Mouse (Mus musculus) myocyte (in vitro differentiated cells): ENCODE measurements around the gene Edn2.

Experiments used
- CEBPB ChIP-seq: IDR thresholded peaks from 2 replicates; pipeline ENCODE4 v1.6.1; 2011; ENCODE audit warnings: mild to moderate bottlenecking, moderate library complexity; ENCODE audit not compliant: poor library complexity, insufficient read depth, severe bottlenecking
- POLR2A ChIP-seq: IDR thresholded peaks from one replicate; pipeline ENCODE4 v1.6.1; 2011; ENCODE audit warnings: low read depth, mild to moderate bottlenecking, control low read depth, moderate library complexity; ENCODE audit not compliant: insufficient read length
- POLR2AphosphoS2 ChIP-seq: IDR thresholded peaks from one replicate; pipeline ENCODE4 v1.6.1; 2011; ENCODE audit warnings: low read depth, control low read depth; ENCODE audit not compliant: insufficient read length
- TCF3 ChIP-seq: IDR thresholded peaks from one replicate; pipeline ENCODE4 v1.6.1; 2011; ENCODE audit warnings: low read depth, control low read depth; ENCODE audit not compliant: insufficient read length

- no peak for TF ChIP-seq POLR2AphosphoS2
- no peak for TF ChIP-seq POLR2A
- no peak for TF ChIP-seq CEBPB
- TF ChIP-seq TCF3: no peak
These were observed 2.2 kb upstream of the Edn2 start for GRCm38 (mm10) chr4:120158714-120159310.
